Mouse (Mus musculus): ENCODE measurements around the gene Srebf1. TPM values are rescaled to one million over a fixed set of nuclear protein-coding genes. Genes with fewer than 3 reads are reported as not detected.

Gene Srebf1
- polyA plus RNA-seq, 1 experiment from 2014 or later: 51.7 TPM

- no peak for ATAC-seq (ENCODE audit: low read depth)
- Histone ChIP-seq H3K4me3 (ENCODE audit: low read depth, low read length) (no peak overlapping the region), H3K36me3 (ENCODE audit: control insufficient read depth, insufficient read depth) (peaks cover 62% of the 10 kb centered on the region), H3K4me2 (ENCODE audit: low read depth, low read length) (no peak overlapping the region), H3K27me3 (ENCODE audit: control insufficient read depth, insufficient read depth, low read depth, low read length) (no peaks in the 10 kb centered on the region), H3K9ac (ENCODE audit: low read depth, low read length) (no peak overlapping the region), H3K9me3 (replicated peaks; ENCODE audit: control insufficient read depth, low read length) (no peaks in the 10 kb centered on the region), H3K27ac (ENCODE audit: low read length) (no peak overlapping the region), H3K4me1 (ENCODE audit: control insufficient read depth, low read depth, low read length) (peaks cover 38% of the 10 kb centered on the region)
- WGBS (ENCODE audit: insufficient replicate concordance): 73% methylated on average over 12 of the region's 12 CpGs
Measured at GRCm38 (mm10) chr11:60205026-60205425, 17.4 kb downstream of the Srebf1 start.

GRCm38 (mm10) chr11:60202710-60203638, 19.4 kb downstream of the Srebf1 start:
- no peak for ATAC-seq (ENCODE audit: low read depth)
- H3K27ac ChIP-seq (ENCODE audit: low read length): no peak overlapping the region
- no peak overlapping the region for H3K9ac ChIP-seq (ENCODE audit: low read depth, low read length)
- no peak overlapping the region for H3K4me2 ChIP-seq (ENCODE audit: low read depth, low read length)
- H3K27me3 ChIP-seq (ENCODE audit: control insufficient read depth, insufficient read depth, low read depth, low read length): no peaks in the 10 kb centered on the region
- H3K9me3 ChIP-seq (replicated peaks; ENCODE audit: control insufficient read depth, low read length): no peaks in the 10 kb centered on the region
- whole genome bisulfite sequencing (ENCODE audit: insufficient replicate concordance): 87% methylated on average over 26 of the region's 26 CpGs
- peaks cover 19% of the 10 kb centered on the region for H3K4me1 ChIP-seq (ENCODE audit: control insufficient read depth, low read depth, low read length)
- H3K4me3 ChIP-seq (ENCODE audit: low read depth, low read length): no peak overlapping the region
- peaks cover 72% of the 10 kb centered on the region for H3K36me3 ChIP-seq (ENCODE audit: control insufficient read depth, insufficient read depth)

- peaks cover 57% of the 10 kb centered on the region for H3K36me3 ChIP-seq (ENCODE audit: control insufficient read depth, insufficient read depth)
- 75% methylated on average over 11 of the region's 11 CpGs for WGBS (ENCODE audit: insufficient replicate concordance)
- no peaks in the 10 kb centered on the region for H3K27me3 ChIP-seq (ENCODE audit: control insufficient read depth, insufficient read depth, low read depth, low read length)
- ATAC-seq (ENCODE audit: low read depth): no peak
- H3K4me2 ChIP-seq (ENCODE audit: low read depth, low read length): no peak overlapping the region
- no peak overlapping the region for H3K9ac ChIP-seq (ENCODE audit: low read depth, low read length)
- no peaks in the 10 kb centered on the region for H3K9me3 ChIP-seq (replicated peaks; ENCODE audit: control insufficient read depth, low read length)
- H3K4me3 ChIP-seq (ENCODE audit: low read depth, low read length): no peak overlapping the region
- no peak overlapping the region for H3K27ac ChIP-seq (ENCODE audit: low read length)
- H3K4me1 ChIP-seq (ENCODE audit: control insufficient read depth, low read depth, low read length): peaks cover 1% of the 10 kb centered on the region
Measured at GRCm38 (mm10) chr11:60200384-60200783, 22.0 kb downstream of the Srebf1 start.

GRCm38 (mm10) chr11:60199702-60200184, 22.6 kb downstream of the Srebf1 start:
- no peak overlapping the region for H3K27ac ChIP-seq (ENCODE audit: low read length)
- H3K9me3 ChIP-seq (replicated peaks; ENCODE audit: control insufficient read depth, low read length): peaks cover 4% of the 10 kb centered on the region; the same call in 1 of the 2 replicates
- no peak overlapping the region for H3K9ac ChIP-seq (ENCODE audit: low read depth, low read length)
- H3K4me2 ChIP-seq (ENCODE audit: low read depth, low read length): no peak overlapping the region
- H3K4me1 ChIP-seq (ENCODE audit: control insufficient read depth, low read depth, low read length): no peaks in the 10 kb centered on the region; the same call in 1 of the 2 replicates
- H3K27me3 ChIP-seq (ENCODE audit: control insufficient read depth, insufficient read depth, low read depth, low read length): no peaks in the 10 kb centered on the region
- ATAC-seq (ENCODE audit: low read depth): peak; percentile 65
- H3K4me3 ChIP-seq (ENCODE audit: low read depth, low read length): no peak overlapping the region
- peaks cover 55% of the 10 kb centered on the region for H3K36me3 ChIP-seq (ENCODE audit: control insufficient read depth, insufficient read depth)
- WGBS (ENCODE audit: insufficient replicate concordance): 17% methylated on average over 18 of the region's 18 CpGs

GRCm38 (mm10) chr11:60198651-60199050, 23.7 kb downstream of the Srebf1 start:
- H3K27ac ChIP-seq (ENCODE audit: low read length): no peak overlapping the region
- H3K9ac ChIP-seq (ENCODE audit: low read depth, low read length): no peak overlapping the region
- peaks cover 4% of the 10 kb centered on the region; the same call in 1 of the 2 replicates for H3K9me3 ChIP-seq (replicated peaks; ENCODE audit: control insufficient read depth, low read length)
- ATAC-seq (ENCODE audit: low read depth): no peak
- 79% methylated on average over 12 of the region's 12 CpGs for WGBS (ENCODE audit: insufficient replicate concordance)
- H3K4me3 ChIP-seq (ENCODE audit: low read depth, low read length): no peak overlapping the region
- no peaks in the 10 kb centered on the region for H3K27me3 ChIP-seq (ENCODE audit: control insufficient read depth, insufficient read depth, low read depth, low read length)
- no peak overlapping the region for H3K4me2 ChIP-seq (ENCODE audit: low read depth, low read length)
- H3K36me3 ChIP-seq (ENCODE audit: control insufficient read depth, insufficient read depth): peaks cover 44% of the 10 kb centered on the region
- H3K4me1 ChIP-seq (ENCODE audit: control insufficient read depth, low read depth, low read length): no peaks in the 10 kb centered on the region; the same call in 1 of the 2 replicates

- H3K4me1 ChIP-seq (ENCODE audit: control insufficient read depth, low read depth, low read length): no peaks in the 10 kb centered on the region; the same call in 1 of the 2 replicates
Measured at GRCm38 (mm10) chr11:60197998-60198619, 24.3 kb downstream of the Srebf1 start.

GRCm38 (mm10) chr11:60196344-60196743, 26.0 kb downstream of the Srebf1 start:
- Histone ChIP-seq H3K27me3 (ENCODE audit: control insufficient read depth, insufficient read depth, low read depth, low read length) (no peaks in the 10 kb centered on the region), H3K27ac (ENCODE audit: low read length) (no peak overlapping the region), H3K9ac (ENCODE audit: low read depth, low read length) (no peak overlapping the region), H3K4me2 (ENCODE audit: low read depth, low read length) (no peak overlapping the region), H3K36me3 (ENCODE audit: control insufficient read depth, insufficient read depth) (peaks cover 22% of the 10 kb centered on the region), H3K4me1 (ENCODE audit: control insufficient read depth, low read depth, low read length) (no peaks in the 10 kb centered on the region; the same call in 1 of the 2 replicates), H3K9me3 (replicated peaks; ENCODE audit: control insufficient read depth, low read length) (peaks cover 4% of the 10 kb centered on the region; the same call in 1 of the 2 replicates), H3K4me3 (ENCODE audit: low read depth, low read length) (no peak overlapping the region)
- no peak for ATAC-seq (ENCODE audit: low read depth)
- 62% methylated on average over 5 of the region's 5 CpGs for WGBS (ENCODE audit: insufficient replicate concordance)

More at GRCm38 (mm10) chr11:60197998-60198619, 24.3 kb downstream of the Srebf1 start:
- Histone ChIP-seq H3K27ac (ENCODE audit: low read length) (no peak overlapping the region), H3K36me3 (ENCODE audit: control insufficient read depth, insufficient read depth) (peaks cover 39% of the 10 kb centered on the region), H3K4me2 (ENCODE audit: low read depth, low read length) (no peak overlapping the region), H3K9me3 (replicated peaks; ENCODE audit: control insufficient read depth, low read length) (peaks cover 4% of the 10 kb centered on the region; the same call in 1 of the 2 replicates), H3K27me3 (ENCODE audit: control insufficient read depth, insufficient read depth, low read depth, low read length) (no peaks in the 10 kb centered on the region), H3K4me3 (ENCODE audit: low read depth, low read length) (no peak overlapping the region), H3K9ac (ENCODE audit: low read depth, low read length) (no peak overlapping the region)
- 77% methylated on average over 24 of the region's 24 CpGs for WGBS (ENCODE audit: insufficient replicate concordance)
- ATAC-seq (ENCODE audit: low read depth): no peak

GRCm38 (mm10) chr11:60195108-60195507, 27.3 kb downstream of the Srebf1 start:
- no peak overlapping the region for H3K27ac ChIP-seq (ENCODE audit: low read length)
- H3K4me3 ChIP-seq (ENCODE audit: low read depth, low read length): no peak overlapping the region
- H3K9me3 ChIP-seq (replicated peaks; ENCODE audit: control insufficient read depth, low read length): peaks cover 4% of the 10 kb centered on the region; the same call in 1 of the 2 replicates
- no peaks in the 10 kb centered on the region for H3K27me3 ChIP-seq (ENCODE audit: control insufficient read depth, insufficient read depth, low read depth, low read length)
- no peak overlapping the region for H3K9ac ChIP-seq (ENCODE audit: low read depth, low read length)
- H3K4me2 ChIP-seq (ENCODE audit: low read depth, low read length): no peak overlapping the region
- H3K4me1 ChIP-seq (ENCODE audit: control insufficient read depth, low read depth, low read length): no peaks in the 10 kb centered on the region; the same call in 1 of the 2 replicates
- peaks cover 15% of the 10 kb centered on the region for H3K36me3 ChIP-seq (ENCODE audit: control insufficient read depth, insufficient read depth)
- no peak for ATAC-seq (ENCODE audit: low read depth)

All from liver, embryonic 16.5 days (tissue).